Mouse (Mus musculus) myocyte (in vitro differentiated cells): ENCODE measurements around the gene Prok2.
A peak's percentile ranks its signal among the peaks of the same experiment; 100 is the strongest.

Experiments used
- CEBPB ChIP-seq: IDR thresholded peaks from 2 replicates; pipeline ENCODE4 v1.6.1; 2011; ENCODE audit warnings: mild to moderate bottlenecking, moderate library complexity; ENCODE audit not compliant: poor library complexity, insufficient read depth, severe bottlenecking
- MAX ChIP-seq: IDR thresholded peaks from one replicate; pipeline ENCODE4 v1.6.1; 2011; ENCODE audit warnings: low read depth, mild to moderate bottlenecking, control low read depth
- MYOD1 ChIP-seq, 3 experiments: IDR thresholded peaks; one replicate each; pipeline ENCODE4 v1.6.1; 2011; ENCODE audit warnings: control low read depth in 2 of 3, low read depth in 2 of 3, mild to moderate bottlenecking in 2 of 3, moderate library complexity in 1 of 3; ENCODE audit not compliant: insufficient read length in 2 of 3, control insufficient read depth in 1 of 3
- MYOG ChIP-seq, 3 experiments: IDR thresholded peaks; one replicate each; pipeline ENCODE4 v1.6.1; 2011; ENCODE audit warnings: control low read depth in 2 of 3, low read depth in 2 of 3, mild to moderate bottlenecking in 2 of 3; ENCODE audit not compliant: insufficient read length in 2 of 3, control insufficient read depth in 1 of 3, insufficient read depth in 1 of 3
- POLR2A ChIP-seq: IDR thresholded peaks from one replicate; pipeline ENCODE4 v1.6.1; 2011; ENCODE audit warnings: low read depth, mild to moderate bottlenecking, control low read depth, moderate library complexity; ENCODE audit not compliant: insufficient read length
- REST ChIP-seq: IDR thresholded peaks from one replicate; pipeline ENCODE4 v1.6.1; 2011; ENCODE audit warnings: mild to moderate bottlenecking, control low read depth, moderate library complexity; ENCODE audit not compliant: insufficient read depth, insufficient read length
- SRF ChIP-seq: IDR thresholded peaks from one replicate; pipeline ENCODE4 v1.6.1; 2011; ENCODE audit warnings: low read depth; ENCODE audit not compliant: control insufficient read depth, insufficient read length
- TCF12 ChIP-seq: IDR thresholded peaks from one replicate; pipeline ENCODE4 v1.6.1; 2011; ENCODE audit warnings: mild to moderate bottlenecking, control low read depth; ENCODE audit not compliant: poor library complexity, insufficient read depth, severe bottlenecking
- TCF3 ChIP-seq: IDR thresholded peaks from one replicate; pipeline ENCODE4 v1.6.1; 2011; ENCODE audit warnings: low read depth, control low read depth; ENCODE audit not compliant: insufficient read length
- USF1 ChIP-seq: IDR thresholded peaks from one replicate; pipeline ENCODE4 v1.6.1; 2011; ENCODE audit warnings: low read depth, mild to moderate bottlenecking, control low read depth, moderate library complexity

GRCm38 (mm10) chr6:99751308-99751707, 25.1 kb upstream of the Prok2 start:
- TF ChIP-seq USF1 (no peak), POLR2A (no peak), MYOD1 (IDR thresholded peaks at IDR 0.05; ENCODE audit: control insufficient read depth in 1 of 3, insufficient read length in 2 of 3, low read depth in 2 of 3) (peak in 1 of 3 experiments; percentile 18), MYOG (IDR thresholded peaks at IDR 0.05; ENCODE audit: control insufficient read depth in 1 of 3, insufficient read depth in 1 of 3, insufficient read length in 2 of 3, low read depth in 2 of 3) (no peak), REST (no peak), MAX (no peak), SRF (no peak), CEBPB (no peak), TCF12 (no peak), TCF3 (no peak)
